Comparison of ENCODE assay signal across 13 mouse cellular contexts in genomic region chr1:24495400-24495799, GRCm38 (mm10).
"Had no signal": no experiment of that assay in that cellular context is flagged by ENCODE, and none has a peak within 500 bp of the region (broad histone marks: within the 10 kb centered on the region; RNA-seq: fewer than 3 reads in every experiment).

No protein-coding gene starts in this region.

- H3K9me3 ChIP-seq: limb, embryonic 15.5 days; liver, embryonic 13.5 days; lung, embryonic 15.5 days; midbrain, embryonic 13.5 days; neural tube, embryonic 15.5 days had no signal

- H3K27ac ChIP-seq: kidney, postnatal 0 days; limb, embryonic 15.5 days; liver, embryonic 13.5 days; lung, embryonic 15.5 days; midbrain, embryonic 13.5 days; neural tube, embryonic 15.5 days had no signal

- H3K36me3 ChIP-seq: limb, embryonic 15.5 days; liver, embryonic 13.5 days; lung, embryonic 15.5 days; midbrain, embryonic 13.5 days; neural tube, embryonic 15.5 days had no signal

- H3K4me2 ChIP-seq: limb, embryonic 15.5 days; liver, embryonic 13.5 days; lung, embryonic 15.5 days; midbrain, embryonic 13.5 days; neural tube, embryonic 15.5 days had no signal

- H3K27me3 ChIP-seq: limb, embryonic 15.5 days; liver, embryonic 13.5 days; lung, embryonic 15.5 days; midbrain, embryonic 13.5 days; neural tube, embryonic 15.5 days had no signal

- H3K9ac ChIP-seq: limb, embryonic 15.5 days; liver, embryonic 13.5 days; liver, postnatal 0 days; lung, embryonic 15.5 days; midbrain, embryonic 13.5 days; neural tube, embryonic 15.5 days had no signal

- DNase-seq: kidney, postnatal 36 days; liver, embryonic 13.5 days; liver, postnatal 0 days; lung, postnatal 14 days; right cerebral cortex, adult 18-20 months; right cerebral cortex, postnatal 25 days; thymus, postnatal 36 days had no signal

- H3K4me3 ChIP-seq: limb, embryonic 15.5 days; liver, embryonic 13.5 days; lung, embryonic 15.5 days; midbrain, embryonic 13.5 days; myocyte; neural tube, embryonic 15.5 days had no signal

- H3K4me1 ChIP-seq: limb, embryonic 15.5 days; liver, embryonic 13.5 days; lung, embryonic 15.5 days; midbrain, embryonic 13.5 days; neural tube, embryonic 15.5 days had no signal

- ATAC-seq: liver, postnatal 0 days; midbrain, embryonic 13.5 days had no signal
